Mouse (Mus musculus) stomach, postnatal 0 days (tissue): Measurements from ENCODE around the gene Saxo1.

Experiments used
- CTCF ChIP-seq: IDR thresholded peaks from 2 replicates; pipeline ENCODE4 v1.5.1; 2016; ENCODE audit warnings: antibody characterized with exemption, low read depth, mild to moderate bottlenecking, moderate library complexity
- EP300 ChIP-seq: optimal IDR thresholded peaks from 2 replicates; pipeline ENCODE3; 2016; ENCODE audit warnings: antibody characterized with exemption

DNA sequence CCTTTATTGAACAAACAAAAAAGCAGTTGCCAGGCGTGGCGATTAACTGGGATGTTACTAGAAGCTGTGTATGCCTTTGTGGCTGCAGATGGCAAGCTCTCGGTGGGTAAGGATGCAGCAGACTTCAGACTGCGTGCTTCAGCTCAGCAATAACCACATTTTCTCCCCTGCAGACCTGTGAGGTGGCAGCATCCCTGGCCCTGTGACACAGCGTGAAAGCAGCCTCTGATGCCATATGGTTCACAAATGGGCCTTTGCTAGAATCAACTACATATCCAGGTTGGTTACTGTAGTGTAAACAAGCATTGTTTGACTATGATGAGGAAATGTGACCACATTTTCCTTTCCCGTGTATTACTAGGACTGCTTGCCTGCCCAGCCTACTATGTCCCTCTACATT is 29.0 kb downstream of the Saxo1 start:
- TF ChIP-seq CTCF, result no peak
- TF ChIP-seq EP300, result no peak
